Mouse (Mus musculus): ENCODE results near the gene Rfx1.

Gene Rfx1

GRCm38 (mm10) chr8:84060245-84060644 is 6.4 kb upstream of the Rfx1 start:
- DNase-seq (ENCODE audit: low read depth) = no peak

- peak; percentile 90 for DNase-seq (ENCODE audit: low read depth)
Measured at GRCm38 (mm10) chr8:84063861-84064610, 2.6 kb upstream of the Rfx1 start.

- no peak for DNase-seq (ENCODE audit: low read depth)
Measured at GRCm38 (mm10) chr8:84065037-84065436, 1.6 kb upstream of the Rfx1 start, which contains the start of gene Gm10643. Gm10643 (minus strand) TSS chr8:84065137.

- peak; percentile 63 for DNase-seq (ENCODE audit: low read depth)
Measured at GRCm38 (mm10) chr8:84065457-84066072, 1.1 kb upstream of the Rfx1 start.

- DNase-seq (ENCODE audit: low read depth) = peak; percentile 97
Measured at GRCm38 (mm10) chr8:84067047-84067573, 476 bp downstream of the Rfx1 start.

- no peak for DNase-seq (ENCODE audit: low read depth)
Measured at GRCm38 (mm10) chr8:84067911-84068310, 1.3 kb downstream of the Rfx1 start.

GRCm38 (mm10) chr8:84068316-84069035 is 1.8 kb downstream of the Rfx1 start:
- DNase-seq (ENCODE audit: low read depth) = peak; percentile 56

- no peak for DNase-seq (ENCODE audit: low read depth)
Measured at GRCm38 (mm10) chr8:84069169-84069568, 2.5 kb downstream of the Rfx1 start.

- DNase-seq (ENCODE audit: low read depth) = no peak
Measured at GRCm38 (mm10) chr8:84069750-84070149, 3.1 kb downstream of the Rfx1 start.

- DNase-seq (ENCODE audit: low read depth) = no peak
Measured at GRCm38 (mm10) chr8:84070241-84070640, 3.6 kb downstream of the Rfx1 start.

GRCm38 (mm10) chr8:84070667-84071066 is 4.0 kb downstream of the Rfx1 start:
- DNase-seq (ENCODE audit: low read depth) = no peak

GRCm38 (mm10) chr8:84071921-84072320 is 5.3 kb downstream of the Rfx1 start:
- DNase-seq (ENCODE audit: low read depth) = no peak

GRCm38 (mm10) chr8:84072321-84072720 is 5.7 kb downstream of the Rfx1 start:
- DNase-seq (ENCODE audit: low read depth) = no peak

- peak; percentile 92 for DNase-seq (ENCODE audit: low read depth)
Measured at GRCm38 (mm10) chr8:84073230-84073976, 6.8 kb downstream of the Rfx1 start.

- no peak for DNase-seq (ENCODE audit: low read depth)
Measured at GRCm38 (mm10) chr8:84076412-84076811, 9.8 kb downstream of the Rfx1 start.

GRCm38 (mm10) chr8:84076849-84077248 is 10.2 kb downstream of the Rfx1 start:
- DNase-seq (ENCODE audit: low read depth) = no peak

- DNase-seq (ENCODE audit: low read depth) = no peak
Measured at GRCm38 (mm10) chr8:84079206-84079605, 12.6 kb downstream of the Rfx1 start.

- DNase-seq (ENCODE audit: low read depth) = no peak
Measured at GRCm38 (mm10) chr8:84083829-84084241, 17.2 kb downstream of the Rfx1 start.

- DNase-seq (ENCODE audit: low read depth) = no peak
Measured at GRCm38 (mm10) chr8:84084341-84085115, 17.9 kb downstream of the Rfx1 start.

- no peak for DNase-seq (ENCODE audit: low read depth)
Measured at GRCm38 (mm10) chr8:84087156-84087555, 20.5 kb downstream of the Rfx1 start.

GRCm38 (mm10) chr8:84087821-84088220 is 21.2 kb downstream of the Rfx1 start:
- DNase-seq (ENCODE audit: low read depth) = no peak

Measured in induced T-regulatory cell, adult 2 months (primary cell).